Mouse (Mus musculus) lung, embryonic 16.5 days (tissue): ENCODE data around the gene Olfr463. TPM values are rescaled to one million over a fixed set of nuclear protein-coding genes. Genes with fewer than 3 reads are reported as not detected.
"Not testable (repeated sequence)": the region's sequence is repeated elsewhere in the genome, so short reads cannot be mapped to it uniquely, and the experiment has no call there.

Experiments used
- ATAC-seq: fragments of 200-750 bp; cut with Nextera tagmentation; 2 replicates; pipeline ENCODE4 v1.8.0; 2017; ENCODE audit warnings: low read depth, mild to moderate bottlenecking, moderate library complexity
- H3K27ac ChIP-seq: fragments of 300-500 bp; sonication (generic); 2 replicates; pipeline ENCODE4 v1.5.1; 2014; ENCODE audit warnings: mild to moderate bottlenecking, control low read depth, low read length
- H3K27me3 ChIP-seq: fragments of 300-500 bp; sonication (generic); 2 replicates; pipeline ENCODE4 v1.6.1; 2014; ENCODE audit warnings: low read depth, low read length, mixed read lengths; ENCODE audit not compliant: control insufficient read depth, insufficient read depth
- H3K36me3 ChIP-seq: fragments of 300-500 bp; sonication (generic); 2 replicates; pipeline ENCODE4 v1.6.1; 2014; ENCODE audit warnings: low read length; ENCODE audit not compliant: control insufficient read depth, insufficient read depth
- H3K4me1 ChIP-seq: fragments of 300-500 bp; sonication (generic); replicated peaks from 2 replicates; pipeline ENCODE4 v1.6.1; 2014; ENCODE audit warnings: low read length, mixed read lengths; ENCODE audit not compliant: control insufficient read depth, insufficient read depth
- H3K4me2 ChIP-seq: fragments of 300-500 bp; sonication (generic); 2 replicates; pipeline ENCODE4 v1.6.1; 2014; ENCODE audit warnings: low read depth, low read length, control low read depth
- H3K4me3 ChIP-seq: fragments of 300-500 bp; sonication (generic); 2 replicates; pipeline ENCODE4 v1.5.1; 2014; ENCODE audit warnings: mild to moderate bottlenecking, low read length, control low read depth
- H3K9ac ChIP-seq: fragments of 300-500 bp; sonication (generic); 2 replicates; pipeline ENCODE4 v1.6.1; 2014; ENCODE audit warnings: low read length, control low read depth
- H3K9me3 ChIP-seq: fragments of 300-500 bp; sonication (generic); 2 replicates; pipeline ENCODE4 v1.6.1; 2016; ENCODE audit warnings: low read length; ENCODE audit not compliant: control insufficient read depth
- WGBS: fragments of 180-500 bp; shearing (Covaris S2); extraction: QIAGEN DNeasy Blood & Tissue Kit; methylation state at CpG from one replicate; pipeline ENCODE4 v1.1.7; 2014; 5-methylcytosine and 5-hydroxymethylcytosine counted together
- polyA plus RNA-seq: library from polyadenylated mRNA; unstranded; fragments of >200 nt; fragmentation: Nextera tagmentation; extraction: Ambion mirVana; gene quantifications from 2 replicates; pipeline ENCODE4 v1.2.1, GENCODE M21; 2015

Olfr463 gene
- polyA plus RNA-seq, 1 experiment from 2014 or later: not detected

- H3K4me3 ChIP-seq: no peak overlapping the region
- no peaks in the 10 kb centered on the region for H3K9me3 ChIP-seq
- H3K27me3 ChIP-seq: no peaks in the 10 kb centered on the region
- H3K36me3 ChIP-seq: no peaks in the 10 kb centered on the region
- H3K4me1 ChIP-seq: no peaks in the 10 kb centered on the region
- WGBS: 41% methylated on average over 5 of the region's 5 CpGs
- no peak overlapping the region for H3K9ac ChIP-seq
- ATAC-seq: no peak
- no peak overlapping the region for H3K27ac ChIP-seq
- H3K4me2 ChIP-seq: no peak overlapping the region
These were observed 13.7 kb downstream of the Olfr463 start for GRCm38 (mm10) chr11:87883493-87883892.

- Histone ChIP-seq H3K9me3 (no peaks in the 10 kb centered on the region), H3K27me3 (no peaks in the 10 kb centered on the region), H3K36me3 (no peaks in the 10 kb centered on the region), H3K4me3 (no peak overlapping the region), H3K4me2 (no peak overlapping the region), H3K4me1 (no peaks in the 10 kb centered on the region), H3K27ac (no peak overlapping the region), H3K9ac (no peak overlapping the region)
- no peak for ATAC-seq
- 47% methylated on average over 4 of the region's 4 CpGs for WGBS
These were observed 15.5 kb downstream of the Olfr463 start for GRCm38 (mm10) chr11:87881714-87882113.

GRCm38 (mm10) chr11:87879826-87880225 lies 17.4 kb downstream of the Olfr463 start:
- 60% methylated on average over 9 of the region's 9 CpGs for WGBS
- Histone ChIP-seq H3K9ac (no peak overlapping the region), H3K9me3 (no peaks in the 10 kb centered on the region), H3K4me1 (no peaks in the 10 kb centered on the region), H3K36me3 (no peaks in the 10 kb centered on the region), H3K27ac (no peak overlapping the region), H3K4me2 (no peak overlapping the region), H3K27me3 (no peaks in the 10 kb centered on the region), H3K4me3 (no peak overlapping the region)
- no peak for ATAC-seq

GRCm38 (mm10) chr11:87875436-87875835 lies 21.8 kb downstream of the Olfr463 start, which contains the start of gene Epx:
Gene Epx (minus strand): TSS chr11:87875536.
- WGBS: 75% methylated on average over 6 of the region's 6 CpGs
- Histone ChIP-seq H3K36me3 (no peaks in the 10 kb centered on the region), H3K9ac (no peak within 1 kb of the TSS), H3K4me1 (no peaks in the 10 kb centered on the region), H3K27ac (no peak within 1 kb of the TSS), H3K4me3 (no peak within 1 kb of the TSS), H3K9me3 (no peaks in the 10 kb centered on the region), H3K27me3 (no peaks in the 10 kb centered on the region; the same call in 1 of the 2 replicates), H3K4me2 (no peak within 1 kb of the TSS)
- ATAC-seq: no peak

GRCm38 (mm10) chr11:87871766-87872165 lies 25.4 kb downstream of the Olfr463 start:
- no peaks in the 10 kb centered on the region for H3K9me3 ChIP-seq
- H3K27ac ChIP-seq: no peak overlapping the region
- H3K27me3 ChIP-seq: no peaks in the 10 kb centered on the region; the same call in 1 of the 2 replicates
- H3K4me3 ChIP-seq: no peak overlapping the region
- 24% methylated on average over 8 of the region's 8 CpGs for WGBS
- no peak for ATAC-seq
- no peak overlapping the region for H3K4me2 ChIP-seq
- H3K9ac ChIP-seq: no peak overlapping the region
- no peaks in the 10 kb centered on the region for H3K4me1 ChIP-seq
- H3K36me3 ChIP-seq: no peaks in the 10 kb centered on the region

GRCm38 (mm10) chr11:87870096-87870495 lies 27.1 kb downstream of the Olfr463 start:
- no peaks in the 10 kb centered on the region for H3K4me1 ChIP-seq
- H3K36me3 ChIP-seq: no peaks in the 10 kb centered on the region
- H3K4me3 ChIP-seq: no peak overlapping the region
- no peaks in the 10 kb centered on the region for H3K9me3 ChIP-seq
- 72% methylated on average over 2 of the region's 2 CpGs for WGBS
- no peak overlapping the region for H3K4me2 ChIP-seq
- H3K27me3 ChIP-seq: no peaks in the 10 kb centered on the region; the same call in 1 of the 2 replicates
- H3K27ac ChIP-seq: no peak overlapping the region
- no peak overlapping the region for H3K9ac ChIP-seq
- no peak for ATAC-seq

- H3K9me3 ChIP-seq, H3K4me3 ChIP-seq, ATAC-seq, H3K9ac ChIP-seq, H3K36me3 ChIP-seq, H3K4me1 ChIP-seq, H3K27me3 ChIP-seq, H3K4me2 ChIP-seq, H3K27ac ChIP-seq: not testable (repeated sequence)
- 80% methylated on average over 1 of the region's 2 CpGs for WGBS
These were observed 30.3 kb downstream of the Olfr463 start for GRCm38 (mm10) chr11:87866891-87867290.

GRCm38 (mm10) chr11:87862805-87863204 lies 34.4 kb downstream of the Olfr463 start:
- Histone ChIP-seq H3K4me2 (no peak overlapping the region), H3K36me3 (peaks cover 9% of the 10 kb centered on the region; the same call in 1 of the 2 replicates), H3K27ac (no peak overlapping the region), H3K9ac (no peak overlapping the region), H3K9me3 (no peaks in the 10 kb centered on the region), H3K4me3 (no peak overlapping the region), H3K27me3 (no peaks in the 10 kb centered on the region), H3K4me1 (no peaks in the 10 kb centered on the region)
- WGBS: 88% methylated on average over 13 of the region's 13 CpGs
- ATAC-seq: no peak

GRCm38 (mm10) chr11:87860426-87860825 lies 36.8 kb downstream of the Olfr463 start:
- Histone ChIP-seq H3K4me3 (no peak overlapping the region), H3K4me1 (no peaks in the 10 kb centered on the region), H3K27ac (no peak overlapping the region), H3K9ac (no peak overlapping the region), H3K27me3 (no peaks in the 10 kb centered on the region), H3K4me2 (no peak overlapping the region), H3K9me3 (no peaks in the 10 kb centered on the region), H3K36me3 (peaks cover 9% of the 10 kb centered on the region; the same call in 1 of the 2 replicates)
- whole genome bisulfite sequencing: 75% methylated on average over 9 of the region's 9 CpGs
- ATAC-seq: no peak

GRCm38 (mm10) chr11:87859273-87859672 lies 37.9 kb downstream of the Olfr463 start:
- no peak overlapping the region for H3K4me3 ChIP-seq
- H3K4me2 ChIP-seq: no peak overlapping the region
- H3K9me3 ChIP-seq: no peaks in the 10 kb centered on the region
- ATAC-seq: no peak
- H3K27ac ChIP-seq: no peak overlapping the region
- H3K36me3 ChIP-seq: peaks cover 9% of the 10 kb centered on the region; the same call in 1 of the 2 replicates
- H3K9ac ChIP-seq: no peak overlapping the region
- 76% methylated on average over 11 of the region's 11 CpGs for WGBS
- no peaks in the 10 kb centered on the region for H3K27me3 ChIP-seq
- H3K4me1 ChIP-seq: no peaks in the 10 kb centered on the region
